Mouse (Mus musculus) large intestine, adult 2 months (tissue): Measurements from ENCODE around the gene March6. TPM values are rescaled to one million over a fixed set of nuclear protein-coding genes. Genes with fewer than 3 reads are reported as not detected.

Experiments
- DNase-seq: peaks from one replicate; pipeline ENCODE4 v3.0.0-alpha.2; 2012; ENCODE audit warnings: low read depth, low spot score
- WGBS: fragments of 180-500 bp; shearing (Covaris S2); methylation state at CpG from one replicate; pipeline ENCODE4 v1.1.7; 2018; 5-methylcytosine and 5-hydroxymethylcytosine counted together
- polyA plus RNA-seq: library from polyadenylated mRNA; depleted of rRNA; stranded (reverse); fragments of >200 nt; gene quantifications from 2 replicates; pipeline ENCODE4 v1.2.3, GENCODE M21; 2012

The March6 gene
- polyA plus RNA-seq, 1 experiment, result 16.0 TPM

GRCm38 (mm10) chr15:31519000-31519399, 11.9 kb downstream of the March6 start:
- DNase-seq, result no peak
- 73% methylated on average over 5 of the region's 5 CpGs for WGBS

GRCm38 (mm10) chr15:31518371-31518770, 12.5 kb downstream of the March6 start:
- 49% methylated on average over 2 of the region's 2 CpGs for WGBS
- no peak for DNase-seq

GRCm38 (mm10) chr15:31517186-31517585, 13.7 kb downstream of the March6 start:
- no peak for DNase-seq
- 43% methylated on average over 1 of the region's 1 CpGs for WGBS

- 73% methylated on average over 1 of the region's 1 CpGs for whole genome bisulfite sequencing
- DNase-seq, result no peak
Observed at GRCm38 (mm10) chr15:31511795-31512194, 19.1 kb downstream of the March6 start.

GRCm38 (mm10) chr15:31511406-31511771, 19.5 kb downstream of the March6 start:
- DNase-seq, result no peak

GRCm38 (mm10) chr15:31510477-31511405, 20.1 kb downstream of the March6 start:
- no peak for DNase-seq
- 45% methylated on average over 7 of the region's 7 CpGs for WGBS

GRCm38 (mm10) chr15:31505082-31505481, 25.8 kb downstream of the March6 start:
- 59% methylated on average over 2 of the region's 2 CpGs for WGBS
- no peak for DNase-seq

GRCm38 (mm10) chr15:31503447-31503846, 27.4 kb downstream of the March6 start:
- WGBS, result 90% methylated on average over 3 of the region's 3 CpGs
- no peak for DNase-seq

GRCm38 (mm10) chr15:31502996-31503395, 27.9 kb downstream of the March6 start:
- no peak for DNase-seq
- 82% methylated on average over 4 of the region's 4 CpGs for WGBS

- WGBS, result 89% methylated on average over 1 of the region's 1 CpGs
- no peak for DNase-seq
Observed at GRCm38 (mm10) chr15:31502313-31502712, 28.5 kb downstream of the March6 start.

GRCm38 (mm10) chr15:31494803-31495202, 36.0 kb downstream of the March6 start:
- DNase-seq, result no peak
- 93% methylated on average over 9 of the region's 9 CpGs for WGBS

- 77% methylated on average over 3 of the region's 3 CpGs for WGBS
Observed at GRCm38 (mm10) chr15:31494310-31494709, 36.5 kb downstream of the March6 start.

GRCm38 (mm10) chr15:31487407-31487806, 43.4 kb downstream of the March6 start:
- DNase-seq, result no peak
- WGBS, result 96% methylated on average over 2 of the region's 2 CpGs

More at GRCm38 (mm10) chr15:31494310-31494709, 36.5 kb downstream of the March6 start:
- DNase-seq, result no peak

- no peak for DNase-seq
- WGBS, result 88% methylated on average over 1 of the region's 1 CpGs
Observed at GRCm38 (mm10) chr15:31476678-31477077, 54.2 kb downstream of the March6 start.

GRCm38 (mm10) chr15:31472645-31473574, 57.9 kb downstream of the March6 start:
- 71% methylated on average over 4 of the region's 4 CpGs for WGBS
- DNase-seq, result no peak

GRCm38 (mm10) chr15:31471529-31471928, 59.3 kb downstream of the March6 start:
- WGBS, result 92% methylated on average over 4 of the region's 4 CpGs

GRCm38 (mm10) chr15:31469497-31469896, 61.4 kb downstream of the March6 start:
- no peak for DNase-seq
- WGBS, result 89% methylated on average over 4 of the region's 4 CpGs

More at GRCm38 (mm10) chr15:31471529-31471928, 59.3 kb downstream of the March6 start:
- no peak for DNase-seq

GRCm38 (mm10) chr15:31468806-31469205, 62.0 kb downstream of the March6 start:
- no peak for DNase-seq
- 90% methylated on average over 5 of the region's 5 CpGs for WGBS

GRCm38 (mm10) chr15:31466749-31467148, 64.1 kb downstream of the March6 start:
- no peak for DNase-seq
- 96% methylated on average over 1 of the region's 1 CpGs for WGBS

GRCm38 (mm10) chr15:31466295-31466694, 64.6 kb downstream of the March6 start:
- no peak for DNase-seq
- 91% methylated on average over 5 of the region's 5 CpGs for WGBS
